Mouse (Mus musculus): ENCODE measurements around the gene Phf21a. TPM values are rescaled to one million over a fixed set of nuclear protein-coding genes. Genes with fewer than 3 reads are reported as not detected.

Phf21a gene
- polyA plus RNA-seq, 1 experiment, result 49.2 TPM

DNA sequence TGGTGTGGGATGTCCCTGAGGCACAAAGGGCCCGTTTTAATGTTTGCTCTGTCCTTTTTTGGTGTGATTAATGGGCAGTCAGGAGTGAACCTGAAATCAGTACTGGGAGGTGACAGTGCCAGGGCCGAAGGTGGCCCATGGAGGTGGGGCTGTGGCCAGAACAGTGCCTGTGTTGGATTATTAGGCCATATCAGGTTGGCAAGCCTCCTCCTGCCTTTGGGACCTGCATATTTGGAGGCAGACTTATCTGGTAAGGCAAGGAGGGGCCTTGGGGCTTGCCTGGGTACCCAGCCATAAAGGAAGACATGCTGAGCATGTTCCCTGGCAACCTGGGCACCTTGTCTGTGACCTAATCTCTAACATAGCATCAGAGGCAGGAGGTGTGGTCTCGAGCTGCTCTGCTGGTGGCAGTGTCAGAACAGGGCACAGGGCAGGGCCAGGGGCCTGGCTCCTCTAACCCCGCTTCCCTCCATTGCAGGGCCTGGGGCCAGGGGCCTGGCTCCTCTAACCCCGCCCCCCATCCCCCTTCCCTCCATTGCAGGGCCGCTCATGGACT is 287.7 kb downstream of the Phf21a start:
- Histone ChIP-seq H3K27me3 (ENCODE audit: control insufficient read depth, insufficient read depth, low read length) (no peaks in the 10 kb centered on the region), H3K4me1 (ENCODE audit: control insufficient read depth, insufficient read depth, insufficient read length) (peaks cover 8% of the 10 kb centered on the region; the same call in 1 of the 2 replicates), H3K36me3 (ENCODE audit: control insufficient read depth, insufficient read depth, low read length) (peaks cover 29% of the 10 kb centered on the region), H3K4me3 (ENCODE audit: extremely low read depth, insufficient read depth, insufficient read length) (no peak overlapping the region), H3K27ac (ENCODE audit: insufficient read depth, low read length) (no peak overlapping the region; the same call in 1 of the 2 replicates)
- WGBS, result 83% methylated on average over 6 of the region's 6 CpGs
- no peak for TF ChIP-seq CTCF (IDR thresholded peaks at IDR 0.05; ENCODE audit: extremely low read depth, insufficient read depth, insufficient read length, insufficient replicate concordance)
- no peak for TF ChIP-seq POLR2A (IDR thresholded peaks at IDR 0.05; ENCODE audit: low read depth, low read length)
- no peak for DNase-seq (ENCODE audit: low read depth in 1 of 2, low spot score in 2 of 2)

- no peak overlapping the region for H3K27ac ChIP-seq (ENCODE audit: insufficient read depth, low read length)
- H3K27me3 ChIP-seq (ENCODE audit: control insufficient read depth, insufficient read depth, low read length), result no peaks in the 10 kb centered on the region
- 93% methylated on average over 5 of the region's 5 CpGs for WGBS
- peaks cover 29% of the 10 kb centered on the region for H3K36me3 ChIP-seq (ENCODE audit: control insufficient read depth, insufficient read depth, low read length)
- no peak for DNase-seq (ENCODE audit: low read depth in 1 of 2, low spot score in 2 of 2)
- no peak overlapping the region for H3K4me3 ChIP-seq (ENCODE audit: extremely low read depth, insufficient read depth, insufficient read length)
- H3K4me1 ChIP-seq (ENCODE audit: control insufficient read depth, insufficient read depth, insufficient read length), result peaks cover 3% of the 10 kb centered on the region; the same call in 1 of the 2 replicates
- TF ChIP-seq CTCF (IDR thresholded peaks at IDR 0.05; ENCODE audit: extremely low read depth, insufficient read depth, insufficient read length, insufficient replicate concordance) (no peak), POLR2A (IDR thresholded peaks at IDR 0.05; ENCODE audit: low read depth, low read length) (no peak)
These were observed 288.2 kb downstream of the Phf21a start for GRCm38 (mm10) chr2:92381161-92381560.

GRCm38 (mm10) chr2:92381901-92382588 is 289.1 kb downstream of the Phf21a start, which contains the start of gene 1700029I15Rik:
Gene 1700029I15Rik, plus strand, starts transcription at chr2:92382538.
- 87% methylated on average over 5 of the region's 5 CpGs for WGBS
- TF ChIP-seq POLR2A (IDR thresholded peaks at IDR 0.05; ENCODE audit: low read depth, low read length), result no peak
- Histone ChIP-seq H3K27me3 (ENCODE audit: control insufficient read depth, insufficient read depth, low read length) (no peaks in the 10 kb centered on the region), H3K27ac (ENCODE audit: insufficient read depth, low read length) (no peak within 1 kb of the TSS), H3K36me3 (ENCODE audit: control insufficient read depth, insufficient read depth, low read length) (peaks cover 29% of the 10 kb centered on the region), H3K4me1 (ENCODE audit: control insufficient read depth, insufficient read depth, insufficient read length) (no peaks in the 10 kb centered on the region), H3K4me3 (ENCODE audit: extremely low read depth, insufficient read depth, insufficient read length) (no peak within 1 kb of the TSS)
- DNase-seq (ENCODE audit: low read depth in 1 of 2, low spot score in 2 of 2), result no peak

- TF ChIP-seq CTCF (IDR thresholded peaks at IDR 0.05; ENCODE audit: extremely low read depth, insufficient read depth, insufficient read length, insufficient replicate concordance) (no peak), POLR2A (IDR thresholded peaks at IDR 0.05; ENCODE audit: low read depth, low read length) (no peak)
- Histone ChIP-seq H3K27ac (ENCODE audit: insufficient read depth, low read length) (no peak overlapping the region), H3K4me3 (ENCODE audit: extremely low read depth, insufficient read depth, insufficient read length) (no peak overlapping the region), H3K27me3 (ENCODE audit: control insufficient read depth, insufficient read depth, low read length) (no peaks in the 10 kb centered on the region), H3K4me1 (ENCODE audit: control insufficient read depth, insufficient read depth, insufficient read length) (no peaks in the 10 kb centered on the region), H3K36me3 (ENCODE audit: control insufficient read depth, insufficient read depth, low read length) (peaks cover 29% of the 10 kb centered on the region)
- 87% methylated on average over 4 of the region's 4 CpGs for WGBS
- DNase-seq (ENCODE audit: low read depth in 1 of 2, low spot score in 2 of 2), result no peak
These were observed 289.8 kb downstream of the Phf21a start for GRCm38 (mm10) chr2:92382759-92383158.

- DNase-seq (ENCODE audit: low read depth in 1 of 2, low spot score in 2 of 2), result no peak
- H3K27ac ChIP-seq (ENCODE audit: insufficient read depth, low read length), result no peak overlapping the region
- H3K4me1 ChIP-seq (ENCODE audit: control insufficient read depth, insufficient read depth, insufficient read length), result peaks cover 3% of the 10 kb centered on the region
- no peak overlapping the region for H3K4me3 ChIP-seq (ENCODE audit: extremely low read depth, insufficient read depth, insufficient read length)
- peaks cover 6% of the 10 kb centered on the region for H3K27me3 ChIP-seq (ENCODE audit: control insufficient read depth, insufficient read depth, low read length)
- 36% methylated on average over 4 of the region's 4 CpGs for WGBS
- no peak for TF ChIP-seq CTCF (IDR thresholded peaks at IDR 0.05; ENCODE audit: extremely low read depth, insufficient read depth, insufficient read length, insufficient replicate concordance)
- no peak for TF ChIP-seq POLR2A (IDR thresholded peaks at IDR 0.05; ENCODE audit: low read depth, low read length)
- peaks cover 21% of the 10 kb centered on the region for H3K36me3 ChIP-seq (ENCODE audit: control insufficient read depth, insufficient read depth, low read length)
These were observed 291.2 kb downstream of the Phf21a start for GRCm38 (mm10) chr2:92384101-92384500.

- Histone ChIP-seq H3K4me1 (ENCODE audit: control insufficient read depth, insufficient read depth, insufficient read length) (peaks cover 8% of the 10 kb centered on the region), H3K27me3 (ENCODE audit: control insufficient read depth, insufficient read depth, low read length) (peaks cover 10% of the 10 kb centered on the region), H3K36me3 (ENCODE audit: control insufficient read depth, insufficient read depth, low read length) (peaks cover 10% of the 10 kb centered on the region), H3K4me3 (ENCODE audit: extremely low read depth, insufficient read depth, insufficient read length) (no peak overlapping the region), H3K27ac (ENCODE audit: insufficient read depth, low read length) (no peak overlapping the region)
- WGBS, result 83% methylated on average over 22 of the region's 22 CpGs
- TF ChIP-seq POLR2A (IDR thresholded peaks at IDR 0.05; ENCODE audit: low read depth, low read length) (no peak), CTCF (IDR thresholded peaks at IDR 0.05; ENCODE audit: extremely low read depth, insufficient read depth, insufficient read length, insufficient replicate concordance) (no peak)
- no peak for DNase-seq (ENCODE audit: low read depth in 1 of 2, low spot score in 2 of 2)
These were observed 292.5 kb downstream of the Phf21a start for GRCm38 (mm10) chr2:92385113-92386051.

Data from spleen, adult 2 months (tissue).